Mouse (Mus musculus): ENCODE results near the gene Taf1b.
"Not testable (repeated sequence)": the region's sequence is repeated elsewhere in the genome, so short reads cannot be mapped to it uniquely, and the experiment has no call there.

Gene Taf1b

GRCm38 (mm10) chr12:24498150-24498840 lies at the start of gene Taf1b:
Gene Taf1b, plus strand, starts transcription at chr12:24498359.
- peak; percentile 44 to 83 for DNase-seq (ENCODE audit: low spot score in 2 of 2)

DNA sequence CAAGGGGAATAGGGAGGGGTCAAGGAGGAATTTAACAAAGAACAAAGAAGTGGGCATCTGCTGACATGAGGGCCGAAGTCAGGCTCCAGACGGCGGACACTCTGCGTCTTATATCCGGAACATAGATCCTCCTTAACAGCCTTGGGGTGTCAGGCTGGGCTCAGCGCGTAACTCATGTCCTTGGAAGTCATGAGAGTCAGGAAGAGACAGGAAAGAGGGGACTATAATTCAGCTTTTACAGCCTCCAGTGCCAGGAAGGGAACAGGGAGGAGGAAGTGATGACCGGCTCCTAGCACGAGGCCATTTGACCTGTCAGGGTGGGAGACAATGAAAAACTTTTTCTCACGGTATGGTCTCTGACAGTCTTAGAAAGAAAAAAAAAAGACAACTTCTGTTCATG lies 37.8 kb upstream of the Taf1b start:
- DNase-seq (ENCODE audit: low spot score in 2 of 2), result no peak

- DNase-seq (ENCODE audit: low spot score in 2 of 2), result not testable (repeated sequence)
Observed at GRCm38 (mm10) chr12:24462121-24462520, 36.0 kb upstream of the Taf1b start.

DNA sequence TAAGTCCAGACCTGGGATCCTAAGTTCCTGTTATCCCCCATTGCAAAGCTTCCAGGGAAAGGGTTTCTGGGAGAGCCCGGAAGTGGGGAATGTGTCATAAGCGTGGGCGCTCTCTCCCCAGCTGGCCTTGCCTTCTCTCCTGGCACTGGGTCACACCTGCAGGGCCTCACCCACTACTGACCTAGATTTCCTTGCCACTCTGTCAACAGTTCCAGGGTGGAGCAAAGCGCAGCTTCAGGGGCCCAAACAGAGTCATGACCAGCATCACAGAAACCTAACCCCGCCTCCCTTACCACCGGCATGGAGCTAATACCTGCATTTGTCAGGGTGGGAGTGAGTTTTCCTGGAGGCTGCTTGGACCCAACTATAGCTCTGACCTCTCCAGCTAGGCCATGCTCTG lies 34.7 kb upstream of the Taf1b start:
- DNase-seq (ENCODE audit: low spot score in 2 of 2), result not testable (repeated sequence)

DNA sequence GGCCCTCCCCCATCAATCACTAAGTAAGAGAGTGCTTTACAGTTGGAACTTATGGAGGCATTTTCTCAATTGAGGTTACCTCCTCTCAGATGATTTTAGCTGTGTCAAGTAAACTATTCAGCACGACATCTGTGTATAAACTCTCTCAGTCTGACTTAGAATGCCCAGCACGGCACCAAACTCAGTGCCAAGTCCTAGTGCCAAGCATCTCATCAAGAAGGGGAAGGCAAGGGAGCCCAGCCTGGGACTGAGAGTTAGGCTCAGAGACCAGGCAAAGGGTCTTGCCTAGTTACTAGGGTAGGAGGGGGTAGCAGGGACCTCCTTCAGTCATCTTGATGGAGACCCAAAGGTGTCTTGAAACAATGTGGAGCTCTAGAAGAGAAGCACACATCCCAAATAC lies 29.2 kb upstream of the Taf1b start:
- no peak for DNase-seq (ENCODE audit: low spot score in 2 of 2)

- DNase-seq (ENCODE audit: low spot score in 2 of 2), result peak in 1 of 2 experiments; percentile 41
Observed at GRCm38 (mm10) chr12:24470943-24471342, 27.2 kb upstream of the Taf1b start.

- DNase-seq (ENCODE audit: low spot score in 2 of 2), result no peak
Observed at GRCm38 (mm10) chr12:24473221-24473620, 24.9 kb upstream of the Taf1b start.

GRCm38 (mm10) chr12:24484930-24485329 lies 13.2 kb upstream of the Taf1b start:
- DNase-seq (ENCODE audit: low spot score in 2 of 2), result no peak

GRCm38 (mm10) chr12:24486882-24487281 lies 11.3 kb upstream of the Taf1b start:
- DNase-seq (ENCODE audit: low spot score in 2 of 2), result no peak

DNA sequence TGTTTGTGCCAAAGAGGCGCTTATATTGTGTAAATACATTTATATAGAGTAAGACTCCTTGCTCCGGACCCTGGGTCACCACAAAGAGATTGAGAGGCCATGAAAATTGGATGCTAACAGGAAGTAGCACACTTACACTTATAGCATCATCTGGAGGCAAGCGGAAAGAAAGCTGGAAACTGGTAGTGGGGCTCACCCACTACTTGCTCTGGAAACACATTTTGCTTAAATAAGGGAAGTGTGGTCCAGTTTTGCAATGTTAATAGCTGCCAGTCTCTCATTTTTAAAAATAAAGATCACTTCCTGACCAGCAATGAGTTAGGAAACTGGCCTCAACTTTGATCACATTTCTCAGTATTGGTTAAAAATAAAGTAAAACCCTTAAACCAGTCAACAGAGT lies 5.7 kb upstream of the Taf1b start:
- DNase-seq (ENCODE audit: low spot score in 2 of 2), result not testable (repeated sequence)

DNA sequence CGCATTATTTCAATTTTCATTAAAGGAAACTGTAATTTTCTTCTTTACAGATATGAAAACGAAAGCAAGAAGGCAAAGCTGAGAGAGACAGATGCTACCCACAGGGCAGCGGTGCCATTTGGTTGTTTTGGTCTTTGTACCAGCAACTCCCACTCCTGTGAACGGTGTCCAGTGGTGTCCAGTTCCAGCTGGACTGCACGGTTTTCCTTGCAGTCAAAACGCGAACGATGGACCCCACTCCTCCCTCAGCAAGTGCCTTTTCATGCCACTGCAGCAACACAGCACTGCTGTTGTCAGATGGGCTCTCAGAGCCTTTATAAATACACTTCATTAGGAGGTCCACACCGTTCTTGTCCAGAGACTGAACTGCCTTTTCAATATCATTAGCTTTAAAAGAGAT lies 5.1 kb upstream of the Taf1b start:
- no peak for DNase-seq (ENCODE audit: low spot score in 2 of 2)

GRCm38 (mm10) chr12:24493412-24493811 lies 4.7 kb upstream of the Taf1b start:
- no peak for DNase-seq (ENCODE audit: low spot score in 2 of 2)

DNA sequence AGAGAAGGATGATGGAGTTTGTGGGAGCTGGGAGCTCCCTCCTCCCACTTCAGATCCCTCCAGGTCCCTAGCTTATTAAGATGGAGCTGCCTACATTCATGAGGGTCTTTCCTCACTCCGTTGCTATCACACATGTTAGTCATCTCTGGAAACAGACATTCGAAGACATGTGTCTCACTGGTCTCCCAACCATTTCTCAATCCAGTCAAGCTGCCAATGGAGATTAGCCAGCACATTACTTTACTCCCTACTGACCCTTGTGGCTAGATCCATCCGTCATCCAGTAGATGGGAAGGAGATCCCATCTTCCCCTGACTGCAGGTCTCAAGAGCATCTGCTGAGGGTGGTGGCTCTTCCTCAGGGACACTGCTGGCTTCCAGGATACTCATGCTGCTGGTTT lies 3.4 kb upstream of the Taf1b start:
- DNase-seq (ENCODE audit: low spot score in 2 of 2), result not testable (repeated sequence)

- peak in 1 of 2 experiments; percentile 10 for DNase-seq (ENCODE audit: low spot score in 2 of 2)
Observed at GRCm38 (mm10) chr12:24498841-24499485, 804 bp downstream of the Taf1b start.

GRCm38 (mm10) chr12:24517118-24517517 lies 19.0 kb downstream of the Taf1b start:
- DNase-seq (ENCODE audit: low spot score in 2 of 2), result no peak

DNA sequence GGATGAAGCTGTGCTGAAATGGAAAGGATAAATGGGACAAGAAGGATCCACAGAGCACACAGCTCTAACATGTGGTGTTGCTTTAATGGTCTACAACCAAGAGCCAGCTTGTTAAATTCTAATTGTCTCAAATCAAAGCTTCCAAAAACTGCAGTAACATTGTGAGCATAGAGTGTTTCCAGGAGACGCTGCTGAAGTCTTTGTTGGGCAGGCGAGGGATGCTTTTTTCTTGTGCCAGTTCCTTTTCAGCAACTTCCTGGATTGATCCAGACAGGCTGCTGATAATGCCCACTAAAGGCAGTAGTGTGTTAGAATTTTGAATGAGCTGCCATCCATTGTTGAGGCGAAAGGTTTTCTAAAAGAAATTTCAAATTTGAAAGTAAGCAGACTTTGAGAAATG lies 22.9 kb downstream of the Taf1b start:
- DNase-seq (ENCODE audit: low spot score in 2 of 2), result no peak

- DNase-seq (ENCODE audit: low spot score in 2 of 2), result not testable (repeated sequence)
Observed at GRCm38 (mm10) chr12:24525065-24525464, 26.9 kb downstream of the Taf1b start.

GRCm38 (mm10) chr12:24536390-24536789 lies 38.2 kb downstream of the Taf1b start:
- no peak for DNase-seq (ENCODE audit: low spot score in 2 of 2)

GRCm38 (mm10) chr12:24537201-24537600 lies 39.0 kb downstream of the Taf1b start:
- DNase-seq (ENCODE audit: low spot score in 2 of 2), result peak in 1 of 2 experiments; percentile 20

DNA sequence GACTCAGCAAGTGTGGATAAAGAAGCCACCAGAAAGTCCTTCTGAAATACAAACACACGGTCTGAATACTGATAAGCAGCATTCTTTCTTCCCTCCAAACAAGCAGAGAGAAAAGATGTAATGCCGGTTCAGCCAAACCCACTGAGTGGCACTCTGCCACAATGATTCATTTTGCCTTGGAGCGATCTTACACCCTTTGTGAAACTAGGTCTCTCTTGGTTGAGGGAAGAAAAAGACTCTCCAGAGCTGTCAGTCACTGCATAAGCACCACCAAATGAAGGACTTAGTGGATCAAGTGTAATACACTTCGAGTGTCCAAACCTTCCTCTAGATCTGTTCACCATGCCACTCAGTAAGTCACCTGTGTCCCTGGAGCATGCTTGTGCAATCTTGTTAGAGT lies 39.8 kb downstream of the Taf1b start:
- peak in 1 of 2 experiments; percentile 64 for DNase-seq (ENCODE audit: low spot score in 2 of 2)

DNA sequence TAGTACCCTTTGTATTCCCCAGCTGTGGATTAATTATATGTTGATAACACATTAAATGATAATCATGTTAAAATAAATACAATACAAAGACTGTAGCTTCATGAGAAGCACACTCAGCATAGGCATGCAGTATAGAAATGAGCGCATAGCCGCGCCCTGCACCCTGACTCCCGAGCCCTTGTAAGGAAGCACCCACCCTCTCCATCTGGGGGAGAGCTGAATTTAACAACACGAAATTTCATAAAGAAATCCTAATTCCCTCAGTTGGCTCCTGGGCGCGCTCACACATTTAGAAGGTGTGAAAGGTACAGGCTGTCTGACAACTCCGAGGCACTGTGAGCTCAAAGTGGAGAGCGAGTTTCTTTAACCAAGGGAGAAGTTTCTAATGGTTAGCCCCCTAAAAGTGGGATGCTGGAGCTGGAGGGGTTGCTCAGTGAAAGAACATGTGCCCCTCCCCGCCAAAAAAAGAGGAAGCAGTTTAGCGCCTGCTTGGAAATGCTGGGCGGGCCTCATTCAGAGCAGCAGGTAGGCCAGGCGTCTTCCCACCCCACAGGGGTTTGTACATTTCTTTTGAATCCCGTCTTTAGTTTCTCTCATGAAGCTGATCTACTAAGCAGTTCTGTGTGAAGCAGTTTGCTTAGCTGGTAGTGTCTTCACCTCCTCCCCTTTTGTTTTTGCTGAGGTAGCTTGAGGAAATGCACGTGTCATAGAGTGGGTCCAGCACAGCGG lies 43.4 kb downstream of the Taf1b start:
- peak in 1 of 2 experiments; percentile 43 for DNase-seq (ENCODE audit: low spot score in 2 of 2)

DNA sequence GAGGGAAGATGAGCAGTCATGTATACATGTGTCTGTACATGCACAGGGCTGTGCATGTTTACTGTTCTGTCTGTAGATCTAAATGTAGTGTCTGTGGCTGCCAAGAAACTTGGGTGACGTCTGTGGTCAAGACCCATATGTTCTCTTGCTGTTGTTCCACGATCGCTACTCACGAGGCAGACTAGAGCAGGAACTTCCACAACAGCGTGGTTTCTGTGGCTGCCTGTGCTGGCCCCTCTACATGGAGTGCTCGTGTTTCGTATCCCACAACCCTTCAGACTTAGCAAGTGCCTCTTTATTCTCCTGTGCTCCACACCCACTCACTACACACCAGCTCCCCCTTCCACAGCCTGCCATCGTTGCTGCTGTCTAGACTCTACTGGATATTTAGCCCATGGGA lies 49.5 kb downstream of the Taf1b start:
- no peak for DNase-seq (ENCODE audit: low spot score in 2 of 2)

DNA sequence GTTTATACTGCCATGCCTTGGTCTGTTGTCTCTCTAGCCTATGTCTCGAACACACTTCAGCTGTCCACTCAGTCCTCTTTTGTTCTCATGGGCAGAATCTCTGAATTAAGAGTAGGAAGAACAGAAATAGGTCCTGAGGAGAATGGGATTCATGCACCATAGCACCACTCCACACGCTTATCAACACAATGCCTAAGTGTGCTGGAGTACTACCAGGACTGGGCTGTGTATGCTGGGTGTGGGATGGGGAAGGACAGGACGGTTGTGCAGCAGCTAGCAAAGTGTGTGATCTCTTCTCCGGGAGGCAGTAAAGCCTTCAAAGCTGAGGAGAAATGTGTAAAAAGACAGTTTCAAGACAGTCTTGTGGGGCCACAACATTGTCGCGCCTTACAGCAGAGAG lies 50.7 kb downstream of the Taf1b start:
- no peak for DNase-seq (ENCODE audit: low spot score in 2 of 2)
